Mouse (Mus musculus) small intestine, adult 2 months (tissue): Measurements from ENCODE around the gene Eif3k. TPM values are rescaled to one million over a fixed set of nuclear protein-coding genes. Genes with fewer than 3 reads are reported as not detected.

Experiments used
- H3K27ac ChIP-seq: fragments of 200-500 bp; 2 replicates; pipeline ENCODE4 v1.5.1; 2012; ENCODE audit warnings: low read depth, low read length, control low read depth, inconsistent platforms; ENCODE audit not compliant: insufficient read depth
- H3K27me3 ChIP-seq: fragments of 200-500 bp; 2 replicates; pipeline ENCODE4 v1.6.1; 2012; ENCODE audit warnings: mild to moderate bottlenecking, moderate library complexity, low read length, inconsistent platforms; ENCODE audit not compliant: control insufficient read depth, insufficient read depth
- H3K36me3 ChIP-seq: fragments of 200-500 bp; 2 replicates; pipeline ENCODE4 v1.6.1; 2012; ENCODE audit warnings: mild to moderate bottlenecking, low read length, control low read depth, inconsistent platforms; ENCODE audit not compliant: control insufficient read depth, insufficient read depth
- H3K4me1 ChIP-seq: fragments of 200-500 bp; 2 replicates; pipeline ENCODE4 v1.6.1; 2012; ENCODE audit warnings: low read length, inconsistent platforms, mixed read lengths; ENCODE audit not compliant: control insufficient read depth, insufficient read depth, insufficient read length
- H3K4me3 ChIP-seq: fragments of 200-500 bp; 2 replicates; pipeline ENCODE4 v1.5.1; 2012; ENCODE audit warnings: low read depth, mild to moderate bottlenecking, control low read depth, inconsistent platforms, low read length, moderate library complexity
- CTCF ChIP-seq: fragments of 200-500 bp; IDR thresholded peaks from 2 replicates; pipeline ENCODE4 v1.5.1; 2012; ENCODE audit warnings: low read depth, mild to moderate bottlenecking, control low read depth, inconsistent platforms, low read length, moderate library complexity, mixed read lengths; ENCODE audit not compliant: insufficient replicate concordance, insufficient read length; ENCODE audit errors: extremely low read depth
- POLR2A ChIP-seq: fragments of 200-500 bp; IDR thresholded peaks from 2 replicates; pipeline ENCODE4 v1.6.1; 2012; ENCODE audit warnings: low read depth, mild to moderate bottlenecking, control low read depth, inconsistent platforms, low read length, moderate library complexity
- WGBS: fragments of 180-500 bp; shearing (Covaris S2); methylation state at CpG from one replicate; pipeline ENCODE4 v1.1.7; 2018; 5-methylcytosine and 5-hydroxymethylcytosine counted together
- polyA plus RNA-seq: library from polyadenylated mRNA; depleted of rRNA; stranded (reverse); fragments of >200 nt; gene quantifications from 2 replicates; pipeline ENCODE4 v1.2.3, GENCODE M21; 2012; rRNA removed

Eif3k gene
- polyA plus RNA-seq, 1 experiment: 169 TPM

DNA sequence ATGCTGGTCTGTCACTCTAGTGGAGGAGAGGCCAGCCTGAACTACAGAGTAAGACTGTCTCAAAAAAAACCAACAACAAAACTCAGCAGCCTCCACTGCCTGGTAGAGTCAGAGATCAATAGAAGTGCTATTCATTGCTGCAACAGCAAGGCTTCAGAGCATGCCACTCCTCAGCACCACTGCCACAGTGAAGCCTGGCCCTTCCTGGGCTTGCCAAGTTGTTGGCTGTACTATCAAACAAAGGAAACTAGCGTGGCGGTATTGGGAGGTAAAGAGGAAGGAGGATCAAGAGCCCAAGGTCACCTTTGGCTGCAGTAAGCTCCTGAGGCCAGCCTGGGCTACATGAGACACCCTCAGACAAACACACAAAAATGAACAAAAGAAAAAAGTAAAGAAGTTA is 55.5 kb downstream of the Eif3k start:
- WGBS: 15% methylated on average over 2 of the region's 2 CpGs
- TF ChIP-seq CTCF: no peak
- TF ChIP-seq POLR2A: no peak
- Histone ChIP-seq H3K36me3 (peaks cover 15% of the 10 kb centered on the region; the same call in 1 of the 2 replicates), H3K27me3 (no peaks in the 10 kb centered on the region), H3K4me1 (peaks cover 68% of the 10 kb centered on the region), H3K27ac (peak overlapping the region; percentile 98), H3K4me3 (no peak overlapping the region)

DNA sequence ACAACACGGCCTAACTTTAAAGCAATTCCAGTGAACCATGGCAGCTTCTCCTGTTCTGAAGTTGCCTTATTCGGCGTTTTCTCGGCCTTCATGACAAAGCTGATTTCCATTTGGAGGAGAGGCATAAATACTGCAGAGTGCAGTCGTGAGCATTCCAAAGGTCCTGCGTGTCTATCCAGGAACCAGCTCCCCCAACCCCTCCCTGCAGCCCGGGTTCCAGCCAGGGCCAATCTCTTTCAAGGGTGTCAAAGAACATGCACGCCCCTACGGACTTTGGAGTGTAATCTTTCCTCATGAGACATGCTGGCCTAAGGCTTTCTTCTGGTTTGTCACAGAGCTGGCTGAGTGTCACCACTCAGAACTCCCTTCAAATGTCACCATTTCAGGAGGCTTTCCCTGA is 56.3 kb downstream of the Eif3k start:
- H3K4me1 ChIP-seq: peaks cover 65% of the 10 kb centered on the region
- H3K36me3 ChIP-seq: peaks cover 17% of the 10 kb centered on the region; the same call in 1 of the 2 replicates
- peak overlapping the region; percentile 99 for H3K27ac ChIP-seq
- 12% methylated on average over 9 of the region's 9 CpGs for WGBS
- H3K27me3 ChIP-seq: no peaks in the 10 kb centered on the region
- peak overlapping the region; percentile 33; the same call in 1 of the 2 replicates for H3K4me3 ChIP-seq
- TF ChIP-seq CTCF (no peak), POLR2A (no peak; the same call in 1 of the 2 replicates)

DNA sequence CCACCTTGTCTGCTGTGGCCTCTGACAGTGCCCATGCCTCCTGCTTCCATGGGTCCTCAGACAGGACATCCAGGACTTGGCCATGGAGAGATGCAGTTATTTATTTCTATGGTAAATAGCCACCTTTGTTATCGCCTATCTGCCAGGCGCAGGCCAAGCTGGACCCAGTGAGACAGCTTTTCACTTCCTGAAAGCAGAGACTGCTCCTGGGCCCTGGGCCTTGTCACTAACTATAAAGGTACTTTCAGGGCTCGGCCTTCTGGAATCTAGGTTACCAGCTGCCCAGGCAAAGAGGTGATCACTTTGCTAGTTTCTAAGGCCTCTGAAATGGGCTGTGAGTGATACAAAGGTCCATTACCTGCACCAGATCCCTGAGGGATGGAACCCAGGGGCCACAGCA is 56.9 kb downstream of the Eif3k start:
- peak overlapping the region; percentile 99 for H3K27ac ChIP-seq
- H3K36me3 ChIP-seq: peaks cover 19% of the 10 kb centered on the region; the same call in 1 of the 2 replicates
- WGBS: 33% methylated on average over 3 of the region's 3 CpGs
- H3K27me3 ChIP-seq: no peaks in the 10 kb centered on the region
- H3K4me3 ChIP-seq: peak overlapping the region; percentile 33; the same call in 1 of the 2 replicates
- peaks cover 63% of the 10 kb centered on the region for H3K4me1 ChIP-seq
- TF ChIP-seq POLR2A: no peak
- no peak; the same call in 1 of the 2 replicates for TF ChIP-seq CTCF

DNA sequence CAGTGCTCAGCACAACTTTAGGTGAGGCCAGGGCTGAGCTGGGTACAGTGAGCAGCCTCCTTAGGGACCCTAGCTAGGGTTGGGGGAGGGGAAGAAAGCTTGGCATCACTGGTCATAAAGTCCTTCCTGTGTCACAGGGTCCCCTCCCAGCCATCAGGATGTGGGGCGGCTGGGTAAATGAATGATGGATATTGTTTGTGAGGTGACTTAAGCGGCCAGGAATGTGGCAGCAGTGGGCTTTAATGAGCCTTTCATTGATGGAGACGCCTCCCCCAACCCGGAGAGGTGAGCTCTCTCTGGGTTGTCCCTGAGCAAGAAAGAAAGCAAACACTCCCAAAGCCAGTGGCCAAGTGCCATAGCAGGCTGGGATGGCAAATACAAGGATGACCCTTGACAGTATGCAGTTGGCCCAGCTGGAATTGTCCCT is 57.8 kb downstream of the Eif3k start:
- WGBS: 30% methylated on average over 4 of the region's 4 CpGs
- TF ChIP-seq POLR2A: no peak
- peak; percentile 10; the same call in 1 of the 2 replicates for TF ChIP-seq CTCF
- peaks cover 57% of the 10 kb centered on the region for H3K4me1 ChIP-seq
- H3K27ac ChIP-seq: peak overlapping the region; percentile 99
- no peaks in the 10 kb centered on the region for H3K27me3 ChIP-seq
- no peak overlapping the region for H3K4me3 ChIP-seq
- peaks cover 23% of the 10 kb centered on the region for H3K36me3 ChIP-seq

DNA sequence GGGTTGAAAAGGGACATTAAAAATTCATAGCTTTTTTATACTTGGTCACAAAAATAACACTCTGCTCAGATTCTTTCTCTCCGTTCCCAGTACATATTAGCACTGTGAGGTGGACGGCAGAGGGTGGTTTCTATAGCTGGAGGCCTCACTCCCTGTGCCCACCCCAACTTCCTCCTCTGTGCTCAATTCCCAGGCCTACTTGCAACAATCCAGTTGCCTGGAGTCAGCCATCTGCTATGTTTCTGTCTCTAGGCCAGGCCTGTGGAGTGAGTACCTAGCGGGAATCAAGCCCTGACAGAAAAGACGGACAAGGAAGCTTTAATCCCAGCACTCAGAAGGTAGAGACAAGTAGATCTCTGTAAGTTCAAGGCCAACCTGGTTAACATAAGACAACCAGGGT is 59.1 kb downstream of the Eif3k start:
- Histone ChIP-seq H3K36me3 (peaks cover 33% of the 10 kb centered on the region), H3K4me1 (peaks cover 67% of the 10 kb centered on the region), H3K27me3 (no peaks in the 10 kb centered on the region), H3K27ac (peak overlapping the region; percentile 99), H3K4me3 (no peak overlapping the region)
- TF ChIP-seq POLR2A (no peak), CTCF (no peak)
- WGBS: 78% methylated on average over 4 of the region's 4 CpGs

DNA sequence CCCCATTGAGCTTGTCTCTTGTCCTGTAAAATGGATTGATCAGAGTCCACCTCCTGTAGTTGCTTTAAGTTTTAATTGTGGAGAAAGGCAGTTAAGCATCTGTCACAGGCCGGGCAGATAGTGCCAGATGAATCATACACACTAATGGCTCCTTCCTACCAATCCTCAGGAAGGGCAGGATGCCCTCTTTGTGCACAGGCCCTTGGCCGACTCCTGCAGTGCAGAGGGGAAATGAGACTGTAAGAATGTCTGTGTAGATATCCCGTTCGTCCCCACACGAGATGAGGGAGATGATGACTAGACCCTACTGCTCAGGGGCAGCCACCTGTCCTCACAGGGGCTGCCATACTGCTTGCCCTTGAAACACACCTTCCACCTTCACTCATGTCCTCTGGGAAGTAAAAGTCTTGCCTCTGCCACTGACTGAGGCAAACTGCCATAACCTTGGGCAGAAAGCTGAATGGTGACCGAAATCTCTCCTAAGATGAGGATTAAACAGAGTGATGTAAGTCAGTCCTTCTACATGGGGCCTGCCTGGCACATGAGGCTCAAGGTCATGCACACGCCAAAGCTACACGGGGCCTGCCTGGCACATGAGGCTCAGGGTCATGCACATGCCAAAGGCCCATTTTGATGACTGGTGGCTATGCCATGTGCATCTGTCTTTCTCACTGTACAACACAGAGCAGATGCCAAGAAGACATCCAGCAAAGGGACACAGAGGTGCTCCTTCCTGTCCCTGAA is 59.8 kb downstream of the Eif3k start:
- WGBS: 51% methylated on average over 8 of the region's 8 CpGs
- TF ChIP-seq POLR2A (no peak), CTCF (no peak)
- peaks cover 69% of the 10 kb centered on the region for H3K4me1 ChIP-seq
- no peaks in the 10 kb centered on the region for H3K27me3 ChIP-seq
- H3K27ac ChIP-seq: peak overlapping the region; percentile 99
- H3K36me3 ChIP-seq: peaks cover 39% of the 10 kb centered on the region
- H3K4me3 ChIP-seq: no peak overlapping the region

Other genes with a start within 250 kb of the Eif3k start
- gene Mrps12, start 240.0 kb downstream of the Eif3k start, polyA plus RNA-seq: 42.3 and 64.5 TPM in 2 replicates
- gene Sars2, start 239.9 kb downstream of the Eif3k start, polyA plus RNA-seq: 12.8 and 19.0 TPM in 2 replicates
- gene Ccer2, start 225.7 kb downstream of the Eif3k start, polyA plus RNA-seq: not detected in 2 replicates
- 26.2 and 47.6 TPM in 2 replicates for gene Sirt2, start 215.1 kb downstream of the Eif3k start, polyA plus RNA-seq
- gene Nfkbib, start 214.4 kb downstream of the Eif3k start, polyA plus RNA-seq: 76.0 and 138 TPM in 2 replicates
- gene Rinl, start 192.9 kb downstream of the Eif3k start, polyA plus RNA-seq: 4.4 and 7.1 TPM in 2 replicates
- 67.1 and 140 TPM in 2 replicates for gene Hnrnpl, start 173.3 kb downstream of the Eif3k start, polyA plus RNA-seq
- gene Ech1, start 156.6 kb downstream of the Eif3k start, polyA plus RNA-seq: 201 and 291 TPM in 2 replicates
- gene Lgals4, start 148.0 kb downstream of the Eif3k start, polyA plus RNA-seq: 1,096 and 2,780 TPM in 2 replicates
- 2.4 TPM in 1 of 2 replicates, not detected in the other for gene Lgals7, start 118.0 kb downstream of the Eif3k start, polyA plus RNA-seq
- gene Capn12, start 100.4 kb downstream of the Eif3k start, polyA plus RNA-seq: 0.08 and 0.10 TPM in 2 replicates
- 506 and 1,069 TPM in 2 replicates for gene Actn4, start 19.5 kb downstream of the Eif3k start, polyA plus RNA-seq
- gene Map4k1, start 186 bp upstream of the Eif3k start, polyA plus RNA-seq: 11.1 and 21.3 TPM in 2 replicates
- 0.03 and 0.05 TPM in 2 replicates for gene Ryr1, start 143.3 kb upstream of the Eif3k start, polyA plus RNA-seq
- 3.3 TPM in 2 replicates for gene Rasgrp4, start 153.0 kb upstream of the Eif3k start, polyA plus RNA-seq
- gene Fam98c, start 174.4 kb upstream of the Eif3k start, polyA plus RNA-seq: 72.6 and 216 TPM in 2 replicates
- 0.74 and 0.88 TPM in 2 replicates for gene Ggn, start 188.3 kb upstream of the Eif3k start, polyA plus RNA-seq
- 1.2 and 1.9 TPM in 2 replicates for gene Spred3, start 188.5 kb upstream of the Eif3k start, polyA plus RNA-seq
- gene Psmd8, start 198.8 kb upstream of the Eif3k start, polyA plus RNA-seq: 73.0 and 127 TPM in 2 replicates
- gene Catsperg1, start 232.2 kb upstream of the Eif3k start, polyA plus RNA-seq: 0.32 and 0.53 TPM in 2 replicates